Mouse (Mus musculus): ENCODE measurements at regions not wholly inside any gene's neighbourhood (a gene's known extent, or its start where the extent isn't known, plus 50 kb on each side); places are given as distances from the start of the nearest gene placed in this dataset.
"Not testable (repeated sequence)": the region's sequence is repeated elsewhere in the genome, so short reads cannot be mapped to it uniquely, and the experiment has no call there.

DNA sequence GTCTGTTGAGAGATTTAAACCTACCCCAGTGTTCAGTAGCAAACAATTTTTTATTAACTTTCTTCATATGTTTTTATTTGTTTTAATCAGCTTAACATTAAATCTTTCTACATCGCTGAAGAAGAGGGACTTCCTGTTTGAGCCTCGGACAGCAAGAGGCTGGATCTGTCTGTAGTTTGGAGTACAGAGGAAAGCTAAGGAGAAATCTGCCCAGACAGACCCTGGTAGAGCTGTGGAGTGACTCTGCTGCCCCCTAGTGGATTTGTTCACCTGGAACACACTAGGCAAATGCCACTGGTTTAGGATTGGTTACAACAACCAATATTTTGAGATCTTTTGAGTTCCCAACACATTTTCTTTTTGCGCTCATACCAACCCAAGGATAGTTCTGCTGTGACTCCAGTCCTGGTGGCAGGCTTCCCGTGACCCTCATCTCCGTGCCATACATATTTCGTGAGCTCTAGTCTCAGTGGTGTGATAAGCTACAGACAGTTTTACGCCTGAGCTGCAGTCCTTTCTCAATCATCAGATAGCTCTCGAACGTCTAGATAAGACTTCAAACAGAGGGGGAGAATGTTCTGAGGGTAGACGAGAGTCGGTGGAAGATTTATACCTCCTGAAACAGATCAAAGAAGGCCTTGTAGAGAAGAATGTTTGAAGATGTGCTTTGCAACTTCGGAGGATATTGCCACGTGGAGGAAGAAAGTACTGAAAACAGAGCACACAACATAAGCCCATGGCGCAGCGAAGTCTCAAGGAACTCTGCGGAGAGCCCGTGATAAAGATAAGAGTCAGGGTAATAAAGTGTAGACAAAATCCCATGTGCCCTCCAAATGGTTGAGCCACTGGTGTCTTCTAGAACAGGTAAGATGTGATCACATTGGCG is 119.0 kb upstream of the Nabp1 start:
- peak; percentile 79 to 89 for DNase-seq

DNA sequence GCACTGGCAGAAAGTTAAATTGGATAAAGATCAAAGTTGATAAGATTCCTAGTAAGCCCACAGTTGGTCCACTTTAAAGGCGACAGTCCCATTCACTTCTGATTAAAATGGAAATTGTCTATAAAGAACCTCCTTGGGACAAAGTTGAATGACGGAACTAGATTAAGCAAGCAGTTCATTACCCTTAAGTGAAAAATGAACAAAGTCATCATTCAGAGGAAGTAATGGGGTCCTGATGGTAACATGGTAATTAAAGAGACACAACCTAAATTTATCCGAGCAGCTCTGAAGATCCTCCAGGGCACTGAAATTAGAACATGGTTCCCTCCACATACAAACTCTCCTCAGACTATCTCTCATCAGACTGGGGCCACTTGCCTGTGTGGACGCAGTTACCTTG is 116.4 kb upstream of the Nabp1 start:
- DNase-seq = no peak

DNA sequence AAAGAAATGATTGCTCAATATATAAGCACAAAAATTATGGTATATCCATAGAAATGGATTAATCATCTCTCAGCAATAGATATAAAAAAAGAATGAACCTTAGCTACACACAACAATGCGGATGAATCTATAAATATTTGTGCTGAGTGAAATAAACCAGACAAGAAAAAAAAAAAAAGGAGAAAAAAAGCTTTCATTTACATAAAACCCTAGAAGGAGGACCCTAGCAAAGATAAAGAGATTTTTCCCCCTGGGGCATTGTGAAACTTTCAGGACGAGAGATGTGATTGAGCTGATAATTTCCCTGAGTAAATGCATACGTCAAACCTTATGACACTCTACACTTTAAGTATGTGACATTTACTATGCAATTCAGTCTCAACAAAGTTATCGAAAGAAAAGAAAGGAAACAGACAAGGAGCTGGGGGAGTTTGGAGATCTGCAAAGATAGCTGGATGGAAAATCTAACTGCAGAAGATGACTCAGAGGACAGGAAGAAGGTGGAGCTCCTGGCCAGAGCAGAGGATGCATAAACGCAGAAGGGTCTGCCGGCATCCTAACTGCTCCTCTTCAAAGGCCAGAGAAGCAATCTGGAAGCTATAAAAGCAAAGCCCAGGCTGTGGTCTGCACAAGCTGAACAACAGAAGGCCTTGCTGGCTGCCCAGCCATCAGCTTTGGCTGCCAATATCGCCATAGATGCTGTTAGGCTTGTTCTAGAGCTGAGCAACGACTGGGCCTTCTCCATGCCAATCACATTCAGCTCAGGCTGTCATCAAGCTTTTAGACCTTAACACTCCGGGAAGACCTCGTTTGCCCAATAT is 115.6 kb upstream of the Nabp1 start:
- DNase-seq = no peak

DNA sequence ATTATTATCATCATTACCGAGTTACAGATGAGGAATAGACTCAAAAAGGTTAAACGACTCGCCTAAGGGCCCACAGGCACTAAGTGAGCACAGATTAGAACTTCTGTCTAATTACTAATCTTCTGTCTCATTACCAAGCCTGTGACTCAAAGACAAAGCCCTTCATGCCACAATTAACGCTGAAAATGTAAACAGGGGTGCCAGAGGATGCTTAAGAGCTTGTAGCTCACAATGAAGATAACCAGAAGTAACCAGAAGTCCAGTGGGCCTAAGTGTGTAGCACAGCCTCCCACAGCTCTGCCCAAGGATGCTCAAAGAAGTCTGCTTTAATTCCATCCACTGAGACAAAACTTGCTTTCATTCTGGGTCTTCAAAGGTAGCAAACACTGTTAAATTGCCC is 113.7 kb upstream of the Nabp1 start:
- no peak for DNase-seq

DNA sequence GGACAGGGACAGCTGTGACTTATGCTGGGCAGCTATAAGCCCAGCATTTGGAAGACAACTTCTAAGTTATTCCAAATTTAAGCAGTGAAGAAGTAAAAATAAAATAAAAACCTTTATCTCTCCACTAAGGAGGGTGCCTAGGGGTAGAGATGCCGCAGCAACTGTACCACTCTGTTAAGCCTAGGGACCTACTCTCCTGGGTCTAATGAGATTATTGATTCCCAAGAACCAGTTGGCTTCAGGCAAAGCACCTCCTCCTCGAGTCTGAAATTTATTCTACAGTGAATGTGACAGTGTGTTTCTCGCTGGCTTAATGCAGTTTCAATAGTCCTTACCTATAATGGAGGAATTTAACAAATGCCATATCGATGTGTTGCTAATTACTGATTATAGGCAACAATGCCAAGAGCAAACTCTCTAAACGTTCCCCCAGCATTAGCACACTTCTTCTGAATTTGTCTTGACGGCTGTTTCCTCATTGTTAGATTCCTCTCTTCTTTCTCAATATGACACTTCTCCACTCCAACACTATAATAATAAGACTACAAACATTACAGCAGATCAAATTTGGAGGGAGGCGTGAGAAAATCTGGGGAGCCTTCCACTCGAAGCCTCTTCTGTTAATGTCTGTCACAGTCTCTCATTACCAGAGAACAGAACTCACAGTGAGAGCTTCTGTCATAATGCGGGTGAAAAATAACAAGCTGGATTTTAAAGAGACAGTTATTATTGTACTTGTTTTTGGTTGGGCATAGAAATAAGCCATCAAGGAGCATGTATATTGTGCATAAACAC is 112.6 kb upstream of the Nabp1 start:
- no peak for DNase-seq

DNA sequence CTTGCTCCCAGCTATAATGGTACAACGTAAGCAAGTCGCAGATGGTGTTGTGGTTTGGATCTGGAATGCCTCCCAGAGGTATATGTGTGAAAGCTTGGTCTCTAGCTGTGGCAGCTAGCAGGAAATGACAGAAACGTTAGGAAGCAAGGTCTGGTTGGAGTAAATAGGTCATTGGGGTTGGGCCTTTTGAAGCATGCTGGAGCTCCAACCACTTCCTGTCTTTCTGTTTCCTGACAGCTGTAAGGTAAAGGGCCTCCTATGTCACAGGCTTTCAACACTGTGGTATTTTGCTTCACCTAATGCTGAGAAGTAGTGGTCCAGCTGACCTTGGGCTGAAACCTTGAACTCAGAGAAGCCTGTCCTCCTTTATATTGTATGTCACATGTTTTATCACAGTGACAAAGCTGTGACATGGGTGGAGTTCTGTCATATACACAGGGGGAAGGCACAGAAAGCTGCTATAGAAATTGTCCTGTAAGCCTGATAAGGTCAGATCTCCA is 106.8 kb upstream of the Nabp1 start:
- DNase-seq = no peak

DNA sequence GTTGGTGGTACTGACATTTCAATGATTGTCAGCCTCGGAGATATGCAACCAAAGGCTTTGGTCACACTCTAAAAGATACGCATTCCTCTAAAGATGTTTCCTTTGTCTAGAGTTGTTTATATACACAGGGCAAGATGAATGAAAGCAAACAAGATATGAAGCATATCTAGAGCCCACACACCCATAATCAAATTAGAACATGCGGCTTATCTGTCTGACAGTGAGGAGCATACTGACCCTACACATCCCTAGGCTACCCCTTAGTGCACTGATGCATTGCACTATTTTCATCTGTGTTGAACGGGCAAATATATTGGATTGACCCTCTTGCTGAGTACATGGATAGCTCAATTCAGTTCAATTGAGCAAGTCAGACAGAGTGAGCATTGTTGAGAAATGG is 105.6 kb upstream of the Nabp1 start:
- DNase-seq = no peak

DNA sequence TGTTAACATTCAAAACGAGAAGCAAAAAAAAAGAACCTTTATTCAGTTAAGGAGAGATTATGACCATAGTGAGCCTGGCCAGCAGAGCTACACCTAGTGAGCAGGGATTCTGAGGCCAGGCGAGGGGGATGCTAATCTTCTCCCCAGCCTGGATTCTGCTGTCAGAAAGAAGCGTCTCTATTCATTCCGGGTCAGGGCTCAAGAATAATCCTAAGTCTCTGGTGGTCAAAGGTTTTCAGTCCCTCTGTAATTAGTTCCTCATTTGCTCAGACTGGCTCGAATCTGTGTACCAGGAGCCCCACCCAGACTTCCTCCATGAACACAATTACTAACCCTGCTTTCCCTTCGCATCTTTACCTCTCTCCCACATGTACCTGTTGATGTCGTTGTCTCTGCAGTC is 101.8 kb upstream of the Nabp1 start:
- no peak for DNase-seq

DNA sequence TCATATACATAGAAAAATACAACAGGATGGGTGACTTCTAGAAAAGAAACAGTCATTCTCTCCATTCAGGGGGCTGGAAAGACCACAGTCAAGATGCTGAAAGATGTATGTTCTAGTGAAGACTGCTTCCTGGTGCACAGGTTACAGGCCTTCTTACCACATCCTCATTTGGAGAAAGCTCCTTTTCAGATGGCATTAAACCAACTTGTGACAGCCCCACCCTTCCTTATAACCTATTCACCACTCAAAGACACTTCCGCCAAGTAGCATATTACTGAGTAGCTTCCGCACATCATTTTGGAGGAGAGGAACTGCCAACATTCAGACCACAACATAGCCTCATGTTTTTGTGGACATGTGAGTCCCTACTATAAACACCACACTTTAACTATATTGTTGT is 99.5 kb upstream of the Nabp1 start:
- no peak for DNase-seq

DNA sequence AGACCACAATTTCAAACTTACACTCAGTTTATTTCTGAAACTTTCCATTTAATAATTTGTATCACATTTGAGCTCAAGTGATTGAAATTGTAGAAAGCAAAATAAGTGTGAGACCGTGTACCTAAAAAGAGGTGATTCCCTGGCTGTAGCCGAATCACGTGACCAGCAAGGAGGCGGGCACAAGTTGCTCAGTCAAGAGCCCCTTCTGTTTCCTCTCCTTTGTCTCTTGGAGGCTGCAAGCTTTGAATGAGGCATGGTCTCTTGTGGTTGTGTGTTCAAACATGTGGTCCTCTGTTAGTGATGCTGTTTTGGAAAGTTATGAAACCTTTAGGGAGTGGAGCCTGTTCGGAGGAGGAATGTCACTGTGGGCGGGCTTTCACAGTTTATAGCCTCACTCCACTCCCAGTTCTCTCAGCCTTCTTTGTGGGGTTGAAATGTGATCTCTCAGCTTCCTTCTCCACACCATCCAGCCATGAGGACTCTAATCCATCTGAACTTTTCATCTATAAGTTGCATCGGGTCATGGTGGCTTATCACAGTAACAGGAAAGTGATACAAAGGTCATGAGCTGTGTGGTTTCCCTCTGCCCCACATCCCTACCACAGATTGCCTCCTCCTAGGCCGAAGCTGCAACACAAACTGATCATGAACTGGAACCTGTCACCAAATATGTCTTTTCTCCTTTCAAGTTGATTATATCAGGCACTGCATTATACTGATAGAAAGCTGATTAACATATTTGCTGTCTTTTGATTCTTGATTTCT is 94.3 kb upstream of the Nabp1 start:
- no peak for DNase-seq

DNA sequence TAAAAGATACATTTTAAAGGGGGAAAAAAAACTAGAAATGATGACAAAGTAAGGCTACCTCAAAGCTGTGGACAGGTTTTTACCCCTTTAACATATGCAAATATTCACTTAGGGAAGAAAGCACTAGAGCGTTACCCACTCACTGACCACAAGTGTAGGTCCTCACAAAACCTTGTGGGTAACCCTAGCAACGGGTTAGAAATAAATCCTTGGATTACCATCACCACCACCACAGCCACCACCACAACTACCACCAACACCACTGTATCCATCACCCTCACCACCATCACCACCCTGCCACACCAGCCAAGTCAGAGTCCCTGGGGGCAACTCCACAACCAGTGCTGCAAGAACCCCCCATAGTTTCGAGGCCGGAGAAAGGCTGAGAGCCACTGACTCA is 91.4 kb upstream of the Nabp1 start:
- no peak for DNase-seq

DNA sequence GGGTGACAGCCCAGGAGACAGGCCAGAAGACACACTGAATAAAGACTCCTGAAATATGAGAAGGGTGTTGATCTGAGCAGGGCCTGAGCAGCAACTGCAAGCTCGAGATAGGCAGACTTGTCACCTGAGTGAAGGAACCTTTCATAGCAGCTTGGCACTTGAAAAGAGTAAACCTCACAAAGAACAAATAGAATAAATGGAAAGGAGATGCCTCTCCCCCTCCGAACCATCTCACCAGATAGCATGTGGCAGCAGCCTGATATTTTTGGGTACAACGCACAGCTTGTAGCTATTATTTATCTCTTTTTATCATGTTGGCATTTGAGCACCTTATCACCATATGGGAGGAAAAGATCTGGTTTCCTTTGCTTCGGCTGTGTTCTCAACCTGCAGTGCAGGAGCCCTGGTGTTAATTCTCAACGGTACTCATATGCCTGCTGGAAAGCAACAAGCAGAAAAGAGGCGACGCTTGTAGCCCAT is 88.0 kb upstream of the Nabp1 start:
- DNase-seq = no peak

DNA sequence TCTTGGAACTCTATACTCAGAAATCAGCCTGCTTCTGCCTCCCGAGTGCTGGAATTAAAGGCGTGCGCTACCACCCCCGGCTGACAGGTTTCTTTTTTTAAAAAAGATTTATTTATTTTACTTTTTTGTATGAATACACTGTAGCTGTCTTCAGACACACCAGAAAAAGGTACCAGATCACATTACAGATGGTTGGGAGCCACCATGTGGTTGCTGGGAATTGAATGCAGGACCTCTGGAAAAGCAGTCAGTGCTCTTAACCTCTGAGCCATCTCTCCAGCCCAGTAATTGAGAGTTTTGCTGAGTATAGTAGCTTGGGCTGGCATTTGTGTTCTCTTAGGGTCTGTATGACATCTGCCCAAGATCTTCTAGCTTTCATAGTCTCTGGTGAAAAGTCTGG is 78.4 kb upstream of the Nabp1 start:
- DNase-seq = not testable (repeated sequence)

DNA sequence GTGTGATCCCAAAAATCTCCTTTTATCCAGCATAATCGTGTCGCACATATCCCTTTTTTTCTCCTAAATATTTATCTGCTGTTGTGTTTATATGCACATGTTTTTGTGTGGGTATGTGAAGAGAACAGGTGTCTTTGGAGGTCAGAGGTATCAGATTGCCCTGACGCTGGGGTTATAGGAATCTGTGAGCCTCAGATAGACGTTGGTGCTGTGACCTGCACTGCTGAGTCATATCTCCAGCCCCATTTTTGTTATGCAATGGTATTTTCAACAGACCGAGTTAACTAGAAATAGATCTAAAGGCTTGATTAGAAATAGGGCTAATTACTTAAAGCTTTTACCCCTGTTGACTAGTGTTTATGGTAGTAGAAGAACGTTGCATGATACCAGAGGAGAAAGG is 75.5 kb upstream of the Nabp1 start:
- DNase-seq = no peak

DNA sequence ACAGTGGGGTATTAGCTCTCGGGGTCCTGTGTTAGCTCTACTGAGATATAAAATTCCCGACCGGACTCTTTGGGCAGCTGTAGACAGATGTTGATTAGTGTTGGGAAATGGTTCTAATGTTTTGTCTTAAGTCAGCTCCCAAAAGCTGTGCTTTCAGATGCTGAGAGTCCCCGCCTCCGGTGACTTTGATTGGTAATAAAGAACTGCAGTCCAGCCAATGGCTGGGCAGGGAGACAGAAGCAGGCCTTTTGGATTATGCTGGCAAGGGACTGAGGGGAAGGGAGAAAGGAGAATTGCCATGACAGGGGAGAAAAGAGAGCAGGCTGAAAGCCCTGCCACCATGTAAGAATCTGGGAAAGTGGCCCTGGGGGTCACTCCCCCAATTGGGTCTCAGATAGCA is 73.4 kb upstream of the Nabp1 start:
- DNase-seq = no peak

DNA sequence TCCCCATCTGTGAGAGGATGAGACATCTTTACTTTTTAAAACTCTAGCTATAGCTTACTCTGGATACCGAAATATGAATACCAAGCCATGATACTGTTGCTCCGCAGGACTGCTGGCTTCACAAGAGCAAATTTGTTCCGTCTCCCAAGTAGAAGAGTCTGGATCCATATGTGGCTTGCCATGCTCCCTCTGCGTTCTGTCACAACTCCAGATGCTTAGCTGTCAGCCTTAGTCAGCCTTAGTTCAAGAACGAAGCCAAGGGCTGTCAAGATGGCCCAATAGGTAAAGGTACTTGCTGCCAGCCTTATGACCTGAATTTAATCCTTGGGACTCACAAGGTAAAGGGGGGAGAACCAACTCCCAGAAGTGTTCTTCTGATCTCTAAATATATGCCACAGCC is 64.6 kb upstream of the Nabp1 start:
- DNase-seq = no peak

DNA sequence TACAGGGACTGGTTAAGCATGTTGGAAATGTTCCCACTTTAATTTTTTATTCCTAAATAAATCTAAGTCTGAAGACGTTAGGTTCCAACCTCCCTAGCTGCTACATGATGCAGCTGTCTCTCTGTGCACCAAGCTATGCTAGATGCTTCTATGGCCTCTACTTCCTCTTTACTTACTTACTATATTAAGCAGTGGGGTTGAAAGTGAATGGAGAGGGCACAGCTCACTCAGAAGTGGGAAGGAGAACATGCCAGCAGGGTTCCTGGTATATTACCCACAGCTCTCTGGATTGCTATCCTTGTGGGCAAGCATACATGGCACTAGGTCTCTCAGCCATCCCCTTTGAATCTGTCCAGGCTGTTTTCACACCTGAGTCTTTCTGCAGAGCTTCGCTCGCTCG is 61.4 kb upstream of the Nabp1 start:
- DNase-seq = no peak

DNA sequence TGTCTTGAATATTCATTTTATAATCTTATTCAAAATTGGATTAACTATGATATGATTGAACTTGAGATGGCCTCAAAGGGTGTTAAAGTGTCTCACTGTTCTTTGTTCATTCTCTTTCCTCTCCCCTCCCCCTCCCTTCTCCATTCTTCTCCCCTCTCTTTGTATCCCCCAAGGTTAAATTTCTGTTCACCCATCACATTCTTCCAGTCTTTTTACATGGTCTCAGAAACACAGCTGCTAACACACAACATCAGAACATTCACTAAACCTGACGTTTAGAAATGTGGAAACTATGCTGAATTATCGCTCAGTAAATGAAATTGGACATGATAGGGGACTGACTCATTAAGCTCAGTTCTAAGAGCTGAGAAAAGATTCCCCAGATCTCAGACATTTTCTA is 60.6 kb upstream of the Nabp1 start:
- DNase-seq = no peak

DNA sequence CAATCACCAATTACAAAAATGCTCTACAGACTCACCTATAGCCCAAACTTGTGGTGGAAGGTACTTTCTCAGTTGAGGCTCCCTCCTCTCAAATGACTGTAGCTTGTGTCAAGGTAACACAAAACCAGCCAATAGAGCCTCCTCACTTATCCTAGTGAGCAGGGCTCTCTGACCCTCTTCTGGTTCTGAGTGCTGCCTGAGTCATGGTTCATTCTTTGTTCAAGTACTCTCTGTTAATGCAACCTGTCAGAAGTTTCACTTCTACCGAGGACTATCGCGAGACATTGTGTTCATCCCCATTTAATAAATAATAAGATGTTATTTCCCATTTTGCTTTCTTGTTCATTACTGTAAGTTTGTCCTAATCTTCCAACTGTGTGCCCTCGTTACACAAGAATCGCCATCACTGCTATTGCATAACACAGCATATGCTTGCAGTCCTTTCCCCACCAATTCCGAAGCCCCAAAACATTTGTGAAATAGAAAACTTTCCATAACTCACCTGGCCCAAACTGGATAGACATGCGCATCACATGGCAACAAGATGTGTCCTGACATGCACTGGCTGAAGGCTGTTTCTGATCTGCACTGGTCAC is 59.6 kb upstream of the Nabp1 start:
- no peak for DNase-seq

DNA sequence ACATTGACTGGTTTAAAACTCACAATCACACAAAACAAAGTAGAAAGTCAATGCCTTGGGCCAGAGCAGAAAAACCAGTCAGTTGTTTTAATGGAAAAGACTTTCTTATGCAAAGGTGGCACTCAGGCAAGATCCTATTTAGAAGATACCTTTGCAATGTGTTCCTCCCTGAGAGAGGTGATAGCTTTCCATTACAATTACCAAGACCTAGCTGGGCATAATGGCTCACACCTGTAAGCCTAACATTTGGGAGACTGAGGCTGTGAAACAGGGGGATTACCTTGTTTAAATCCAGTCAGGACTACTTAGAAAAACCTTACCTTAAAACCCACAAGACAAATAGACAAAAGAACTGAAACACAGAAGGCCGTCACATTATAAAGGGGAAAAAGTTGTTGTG is 57.9 kb upstream of the Nabp1 start:
- DNase-seq = no peak

DNA sequence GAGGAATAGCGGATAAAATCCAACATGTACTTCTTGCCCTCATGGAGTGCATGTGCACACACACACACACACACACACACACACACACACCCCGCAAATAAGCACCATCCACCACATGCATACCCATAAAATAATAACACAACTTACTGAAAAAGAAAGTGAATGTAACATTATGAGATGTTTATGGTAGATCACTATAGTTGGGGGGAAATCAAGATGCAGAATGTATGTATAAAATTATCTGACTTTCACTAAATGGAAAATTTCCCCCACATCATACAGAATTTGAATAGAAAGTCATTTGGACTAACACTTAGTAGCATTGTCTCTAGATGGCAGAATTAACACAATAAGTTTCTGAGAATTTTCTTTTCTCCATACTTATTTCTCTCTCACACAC is 57.2 kb upstream of the Nabp1 start:
- DNase-seq = no peak

All from adrenal gland, postnatal 36 days (tissue).